Mouse (Mus musculus) embryonic facial prominence, embryonic 12.5 days (tissue): ENCODE measurements at regions not wholly inside any gene's neighbourhood (a gene's known extent, or its start where the extent isn't known, plus 50 kb on each side); places are given as distances from the start of the nearest gene placed in this dataset.
"Not testable (repeated sequence)": the region's sequence is repeated elsewhere in the genome, so short reads cannot be mapped to it uniquely, and the experiment has no call there.

Source experiments
- ATAC-seq: fragments of 200-750 bp; cut with Nextera tagmentation; 2 replicates; pipeline ENCODE4 v1.8.0; 2017; ENCODE audit not compliant: insufficient number of reproducible peaks, insufficient read depth, low FRiP score, low TSS enrichment
- H3K27ac ChIP-seq: fragments of 300-500 bp; sonication (generic); 2 replicates; pipeline ENCODE4 v1.5.1; 2016; ENCODE audit warnings: mild to moderate bottlenecking
- H3K27me3 ChIP-seq: fragments of 300-500 bp; sonication (generic); 2 replicates; pipeline ENCODE4 v1.6.1; 2016; ENCODE audit warnings: mild to moderate bottlenecking, moderate library complexity
- H3K36me3 ChIP-seq: fragments of 300-500 bp; sonication (generic); 2 replicates; pipeline ENCODE4 v1.6.1; 2016; ENCODE audit warnings: mild to moderate bottlenecking
- H3K4me1 ChIP-seq: fragments of 300-500 bp; sonication (generic); 2 replicates; pipeline ENCODE4 v1.6.1; 2016
- H3K4me2 ChIP-seq: fragments of 300-500 bp; sonication (generic); replicated peaks from 2 replicates; pipeline ENCODE4 v1.6.1; 2016; ENCODE audit warnings: mild to moderate bottlenecking, moderate library complexity
- H3K4me3 ChIP-seq: fragments of 300-500 bp; sonication (generic); 2 replicates; pipeline ENCODE4 v1.5.1; 2016; ENCODE audit warnings: mild to moderate bottlenecking
- H3K9ac ChIP-seq: fragments of 300-500 bp; sonication (generic); 2 replicates; pipeline ENCODE4 v1.6.1; 2016; ENCODE audit warnings: mild to moderate bottlenecking, moderate library complexity
- H3K9me3 ChIP-seq: fragments of 300-500 bp; sonication (generic); 2 replicates; pipeline ENCODE4 v1.6.1; 2016; ENCODE audit warnings: mild to moderate bottlenecking, moderate library complexity
- WGBS: fragments of 180-500 bp; shearing (Covaris S2); methylation state at CpG from one replicate; pipeline ENCODE4 v1.1.7; 2016; 5-methylcytosine and 5-hydroxymethylcytosine counted together

GRCm38 (mm10) chr12:8098395-8098794 lies 109.5 kb upstream of the Ldah start:
- not testable (repeated sequence) for H3K27me3 ChIP-seq, ATAC-seq, H3K4me2 ChIP-seq, H3K36me3 ChIP-seq, H3K27ac ChIP-seq, H3K9me3 ChIP-seq, H3K4me1 ChIP-seq, H3K9ac ChIP-seq, H3K4me3 ChIP-seq
- 77% methylated on average over 2 of the region's 2 CpGs for WGBS

DNA sequence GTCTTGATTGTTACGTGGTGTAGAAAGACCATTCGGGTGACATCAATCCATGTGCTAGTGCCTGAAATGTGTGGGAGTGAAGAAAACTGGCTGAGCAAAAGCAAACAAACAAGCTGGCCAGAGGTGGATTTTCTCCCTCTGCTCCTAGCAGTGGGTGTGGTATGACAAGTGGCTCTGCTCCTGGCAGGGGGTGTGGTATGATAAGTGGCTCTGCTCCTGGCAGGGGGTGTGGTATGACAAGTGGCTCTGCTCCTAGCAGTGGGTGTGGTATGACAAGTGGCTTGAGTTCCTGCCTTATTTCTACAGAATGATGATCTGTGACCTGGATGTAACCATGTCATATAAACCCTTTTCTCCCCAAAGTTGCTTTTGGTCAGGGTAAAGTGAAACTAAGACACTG lies 108.8 kb upstream of the Ldah start:
- Histone ChIP-seq H3K9ac (no peak overlapping the region), H3K36me3 (no peaks in the 10 kb centered on the region), H3K27ac (no peak overlapping the region), H3K4me3 (no peak overlapping the region), H3K9me3 (no peaks in the 10 kb centered on the region), H3K4me2 (no peak overlapping the region), H3K4me1 (no peaks in the 10 kb centered on the region), H3K27me3 (0 out of 2 replicates have a peak, but pooled peaks cover 4% of the 10 kb centered on the region)
- no peak for ATAC-seq
- WGBS: 79% methylated on average over 2 of the region's 2 CpGs

GRCm38 (mm10) chr12:8099821-8100220 lies 108.1 kb upstream of the Ldah start:
- Histone ChIP-seq H3K4me2 (no peak overlapping the region), H3K27ac (no peak overlapping the region), H3K27me3 (0 out of 2 replicates have a peak, but pooled peaks cover 4% of the 10 kb centered on the region), H3K36me3 (no peaks in the 10 kb centered on the region), H3K9ac (no peak overlapping the region), H3K4me1 (no peaks in the 10 kb centered on the region), H3K9me3 (no peaks in the 10 kb centered on the region), H3K4me3 (no peak overlapping the region)
- no peak for ATAC-seq
- 32% methylated on average over 2 of the region's 2 CpGs for WGBS

DNA sequence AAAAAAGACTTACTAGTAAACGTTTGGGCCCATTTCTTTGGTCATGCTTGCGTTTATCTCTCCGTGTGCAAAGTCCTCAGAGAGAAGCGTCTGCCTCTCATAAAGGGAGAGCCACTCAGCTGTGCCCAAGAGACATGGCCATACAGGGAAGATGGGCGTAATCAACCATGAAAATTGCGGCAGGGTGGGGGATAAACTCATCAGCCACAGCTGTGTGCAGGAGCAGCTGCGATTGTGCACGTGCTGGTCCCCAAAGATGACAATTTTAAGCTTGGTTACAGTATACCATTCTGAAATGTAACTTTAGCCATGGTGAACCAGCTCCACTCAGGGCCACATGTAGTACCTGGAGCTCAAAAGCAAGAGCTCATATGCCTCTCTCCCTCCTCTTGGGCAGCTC lies 106.1 kb upstream of the Ldah start:
- WGBS: 63% methylated on average over 8 of the region's 8 CpGs
- no peak overlapping the region for H3K4me3 ChIP-seq
- ATAC-seq: no peak
- H3K4me2 ChIP-seq: no peak overlapping the region
- no peaks in the 10 kb centered on the region for H3K36me3 ChIP-seq
- peaks cover 2% of the 10 kb centered on the region; the same call in 1 of the 2 replicates for H3K4me1 ChIP-seq
- H3K27me3 ChIP-seq: 0 out of 2 replicates have a peak, but pooled peaks cover 4% of the 10 kb centered on the region
- H3K9me3 ChIP-seq: no peaks in the 10 kb centered on the region
- H3K9ac ChIP-seq: no peak overlapping the region
- H3K27ac ChIP-seq: no peak overlapping the region

DNA sequence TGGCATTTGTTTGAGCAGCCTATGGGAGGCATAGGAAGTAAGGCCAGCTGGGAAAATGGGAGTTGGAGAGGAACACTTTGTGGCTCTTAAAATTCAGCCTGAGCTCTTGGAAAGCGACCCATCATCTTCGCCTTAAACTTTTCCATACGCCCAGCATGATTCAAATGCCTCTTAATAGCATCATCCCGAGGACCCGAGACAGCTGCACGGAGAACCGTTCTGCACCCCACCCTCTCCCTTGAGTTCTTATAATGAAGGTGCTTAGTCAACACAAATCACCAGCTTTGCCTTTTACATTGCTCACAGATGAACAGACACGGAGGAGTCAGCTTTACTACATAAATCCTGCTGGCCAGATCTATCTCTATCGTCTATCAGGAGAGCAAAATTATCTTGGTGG lies 104.6 kb upstream of the Ldah start:
- Histone ChIP-seq H3K4me3 (no peak overlapping the region), H3K36me3 (no peaks in the 10 kb centered on the region), H3K4me1 (peaks cover 15% of the 10 kb centered on the region; the same call in 1 of the 2 replicates), H3K9me3 (no peaks in the 10 kb centered on the region), H3K4me2 (no peak overlapping the region), H3K27me3 (0 out of 2 replicates have a peak, but pooled peaks cover 4% of the 10 kb centered on the region), H3K27ac (no peak overlapping the region), H3K9ac (no peak overlapping the region)
- ATAC-seq: no peak
- WGBS: 78% methylated on average over 9 of the region's 9 CpGs

GRCm38 (mm10) chr12:8107137-8107536 lies 100.8 kb upstream of the Ldah start:
- no peak overlapping the region for H3K27ac ChIP-seq
- H3K4me1 ChIP-seq: peaks cover 22% of the 10 kb centered on the region; the same call in 1 of the 2 replicates
- no peaks in the 10 kb centered on the region for H3K27me3 ChIP-seq
- H3K9ac ChIP-seq: no peak overlapping the region
- H3K9me3 ChIP-seq: no peaks in the 10 kb centered on the region
- H3K4me3 ChIP-seq: no peak overlapping the region
- no peak overlapping the region for H3K4me2 ChIP-seq
- ATAC-seq: peak; percentile 17; the same call in 1 of the 2 replicates
- no peaks in the 10 kb centered on the region for H3K36me3 ChIP-seq
- 67% methylated on average over 4 of the region's 4 CpGs for WGBS

- 56% methylated on average over 5 of the region's 5 CpGs for WGBS
- H3K4me1 ChIP-seq: peaks cover 22% of the 10 kb centered on the region; the same call in 1 of the 2 replicates
- H3K4me3 ChIP-seq: no peak overlapping the region
Observed at GRCm38 (mm10) chr12:8109203-8109770, 98.6 kb upstream of the Ldah start.

GRCm38 (mm10) chr12:8109876-8110275 lies 98.0 kb upstream of the Ldah start:
- Histone ChIP-seq H3K4me3 (no peak overlapping the region), H3K9me3 (no peaks in the 10 kb centered on the region), H3K9ac (no peak overlapping the region), H3K4me2 (no peak overlapping the region), H3K27ac (no peak overlapping the region), H3K27me3 (no peaks in the 10 kb centered on the region), H3K36me3 (no peaks in the 10 kb centered on the region), H3K4me1 (peaks cover 22% of the 10 kb centered on the region; the same call in 1 of the 2 replicates)
- no peak for ATAC-seq
- WGBS: 84% methylated on average over 6 of the region's 6 CpGs

More at GRCm38 (mm10) chr12:8109203-8109770, 98.6 kb upstream of the Ldah start:
- H3K9me3 ChIP-seq: no peaks in the 10 kb centered on the region
- H3K4me2 ChIP-seq: 0 out of 2 replicates have a peak overlapping the region, but pooled peaks have one; percentile 13
- ATAC-seq: no peak
- H3K9ac ChIP-seq: no peak overlapping the region
- no peaks in the 10 kb centered on the region for H3K27me3 ChIP-seq
- H3K36me3 ChIP-seq: no peaks in the 10 kb centered on the region
- peak overlapping the region; percentile 61; the same call in 1 of the 2 replicates for H3K27ac ChIP-seq

GRCm38 (mm10) chr12:8110297-8110696 lies 97.6 kb upstream of the Ldah start:
- H3K9me3 ChIP-seq: no peaks in the 10 kb centered on the region
- H3K9ac ChIP-seq: no peak overlapping the region
- no peaks in the 10 kb centered on the region for H3K36me3 ChIP-seq
- H3K4me1 ChIP-seq: peaks cover 22% of the 10 kb centered on the region; the same call in 1 of the 2 replicates
- H3K27me3 ChIP-seq: no peaks in the 10 kb centered on the region
- no peak overlapping the region for H3K4me3 ChIP-seq
- H3K4me2 ChIP-seq: no peak overlapping the region
- no peak for ATAC-seq
- no peak overlapping the region for H3K27ac ChIP-seq
- WGBS: 69% methylated on average over 4 of the region's 4 CpGs

DNA sequence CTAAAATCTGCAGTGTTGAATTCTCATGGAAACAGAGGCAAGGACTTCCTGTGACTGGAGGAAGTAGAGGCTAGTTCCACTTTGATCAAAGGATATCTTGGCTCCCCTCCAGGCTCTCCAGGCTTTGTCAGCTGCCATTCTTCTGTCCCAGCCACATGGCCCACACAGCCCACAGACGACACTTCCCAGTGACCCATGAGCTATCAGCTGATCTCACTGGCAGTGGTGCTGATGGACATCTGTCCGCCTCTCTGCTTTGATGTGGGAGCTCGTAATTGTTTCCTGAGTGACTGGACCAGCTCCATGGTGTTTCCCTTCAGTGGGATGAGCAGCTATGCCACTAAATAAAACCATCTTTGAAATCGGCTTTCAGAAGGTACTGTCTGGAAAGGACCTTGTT lies 96.4 kb upstream of the Ldah start:
- H3K9me3 ChIP-seq: no peaks in the 10 kb centered on the region
- H3K4me1 ChIP-seq: peaks cover 22% of the 10 kb centered on the region; the same call in 1 of the 2 replicates
- no peak overlapping the region for H3K4me2 ChIP-seq
- WGBS: 63% methylated on average over 4 of the region's 4 CpGs
- no peak overlapping the region for H3K4me3 ChIP-seq
- no peaks in the 10 kb centered on the region for H3K27me3 ChIP-seq
- H3K27ac ChIP-seq: no peak overlapping the region
- no peak for ATAC-seq
- H3K9ac ChIP-seq: no peak overlapping the region
- H3K36me3 ChIP-seq: no peaks in the 10 kb centered on the region

- 70% methylated on average over 1 of the region's 1 CpGs for WGBS
- H3K4me2 ChIP-seq: no peak overlapping the region
- no peak overlapping the region for H3K9ac ChIP-seq
- H3K27me3 ChIP-seq: no peaks in the 10 kb centered on the region
- no peak overlapping the region for H3K27ac ChIP-seq
- H3K4me3 ChIP-seq: no peak overlapping the region
- H3K36me3 ChIP-seq: no peaks in the 10 kb centered on the region
- ATAC-seq: no peak
- no peaks in the 10 kb centered on the region for H3K4me1 ChIP-seq
- H3K9me3 ChIP-seq: no peaks in the 10 kb centered on the region
Observed at GRCm38 (mm10) chr12:8155566-8155965, 52.3 kb upstream of the Ldah start.
